Mouse (Mus musculus): ENCODE measurements at regions not wholly inside any gene's neighbourhood (a gene's known extent, or its start where the extent isn't known, plus 50 kb on each side); places are given as distances from the start of the nearest gene placed in this dataset.

GRCm38 (mm10) chr9:47407007-47407670, 122.8 kb upstream of the Cadm1 start:
- TF ChIP-seq CTCF (IDR thresholded peaks at IDR 0.05) (no peak), POLR2A (IDR thresholded peaks at IDR 0.05; ENCODE audit: insufficient read depth, low read depth, low read length) (no peak)

Measured in heart, adult 2 months (tissue).